Mouse (Mus musculus) ES-E14 (cell line): ENCODE data around the gene Utrn.

Experiments used
- CHD2 ChIP-seq: IDR thresholded peaks from 2 replicates; pipeline ENCODE4 v1.6.1; 2014; ENCODE audit warnings: mild to moderate bottlenecking, low read depth, low read length, inconsistent platforms
- MAFK ChIP-seq: IDR thresholded peaks from 2 replicates; pipeline ENCODE4 v1.6.1; 2014; ENCODE audit warnings: mild to moderate bottlenecking, low read depth, low read length, inconsistent platforms; ENCODE audit not compliant: insufficient read depth
- ZC3H11A ChIP-seq: IDR thresholded peaks from 2 replicates; pipeline ENCODE4 v1.6.1; 2012; ENCODE audit warnings: low read depth, mild to moderate bottlenecking, inconsistent platforms, low read length, borderline replicate concordance
- ZNF384 ChIP-seq: IDR thresholded peaks from 2 replicates; pipeline ENCODE4 v1.6.1; 2012; ENCODE audit warnings: low read depth, low read length, inconsistent platforms

- TF ChIP-seq ZNF384 (no peak), CHD2 (no peak), MAFK (no peak), ZC3H11A (no peak)
Measured at GRCm38 (mm10) chr10:12488117-12488516, 381.0 kb downstream of the Utrn start.
